Mouse (Mus musculus) intestine, embryonic 14.5 days (tissue): ENCODE measurements at regions not wholly inside any gene's neighbourhood (a gene's known extent, or its start where the extent isn't known, plus 50 kb on each side); places are given as distances from the start of the nearest gene placed in this dataset.

Source experiments
- ATAC-seq: fragments of 200-750 bp; cut with Nextera tagmentation; replicated peaks from 2 replicates; pipeline ENCODE4 v1.8.0; 2017; ENCODE audit warnings: low read depth, moderate number of reproducible peaks, moderate TSS enrichment, moderate library complexity; ENCODE audit not compliant: low FRiP score, low TSS enrichment
- DNase-seq: peaks from one replicate; pipeline ENCODE4 v3.0.0-alpha.2; 2018; ENCODE audit warnings: low spot score
- H3K27ac ChIP-seq: fragments of 300-500 bp; sonication (generic); 2 replicates; pipeline ENCODE4 v1.5.1; 2014; ENCODE audit warnings: low read depth, mild to moderate bottlenecking, control low read depth
- H3K27me3 ChIP-seq: fragments of 300-500 bp; sonication (generic); replicated peaks from 2 replicates; pipeline ENCODE4 v1.6.1; 2014; ENCODE audit warnings: low read length, control low read depth; ENCODE audit not compliant: control insufficient read depth, insufficient read depth
- H3K36me3 ChIP-seq: fragments of 300-500 bp; sonication (generic); 2 replicates; pipeline ENCODE4 v1.6.1; 2014; ENCODE audit warnings: low read length, control low read depth; ENCODE audit not compliant: control insufficient read depth, insufficient read depth
- H3K4me1 ChIP-seq: fragments of 300-500 bp; sonication (generic); replicated peaks from 2 replicates; pipeline ENCODE4 v1.6.1; 2014; ENCODE audit warnings: low read length, control low read depth, mixed read lengths; ENCODE audit not compliant: control insufficient read depth, insufficient read depth
- H3K4me2 ChIP-seq: fragments of 300-500 bp; sonication (generic); 2 replicates; pipeline ENCODE4 v1.6.1; 2014; ENCODE audit warnings: low read length
- H3K4me3 ChIP-seq: fragments of 300-500 bp; sonication (generic); 2 replicates; pipeline ENCODE4 v1.5.1; 2014; ENCODE audit warnings: low read depth, low read length, control low read depth, mixed read lengths
- H3K9ac ChIP-seq: fragments of 300-500 bp; sonication (generic); 2 replicates; pipeline ENCODE4 v1.6.1; 2014; ENCODE audit warnings: mild to moderate bottlenecking, low read length
- H3K9me3 ChIP-seq: fragments of 300-500 bp; sonication (generic); 2 replicates; pipeline ENCODE4 v1.6.1; 2016; ENCODE audit warnings: low read length, control low read depth; ENCODE audit not compliant: control insufficient read depth
- WGBS: fragments of 180-500 bp; shearing (Covaris S2); extraction: QIAGEN DNeasy Blood & Tissue Kit; methylation state at CpG from one replicate; pipeline ENCODE4 v1.1.7; 2014; 5-methylcytosine and 5-hydroxymethylcytosine counted together

- Histone ChIP-seq H3K36me3 (no peaks in the 10 kb centered on the region), H3K9me3 (no peaks in the 10 kb centered on the region), H3K9ac (no peak overlapping the region), H3K27ac (no peak overlapping the region), H3K27me3 (no peaks in the 10 kb centered on the region), H3K4me2 (no peak overlapping the region), H3K4me1 (0 out of 2 replicates have a peak, but pooled peaks cover 2% of the 10 kb centered on the region), H3K4me3 (no peak overlapping the region)
- 94% methylated on average over 1 of the region's 1 CpGs for WGBS
- DNase-seq (no peak), ATAC-seq (no peak)
These were observed 194.2 kb upstream of the Gm9747 start for GRCm38 (mm10) chr1:82038698-82039097.

- Histone ChIP-seq H3K27me3 (no peaks in the 10 kb centered on the region), H3K36me3 (no peaks in the 10 kb centered on the region), H3K4me2 (no peak overlapping the region), H3K27ac (no peak overlapping the region), H3K9me3 (no peaks in the 10 kb centered on the region), H3K4me3 (no peak overlapping the region), H3K9ac (no peak overlapping the region), H3K4me1 (0 out of 2 replicates have a peak, but pooled peaks cover 2% of the 10 kb centered on the region)
- no peak for ATAC-seq
- WGBS: 57% methylated on average over 3 of the region's 3 CpGs
- no peak for DNase-seq
These were observed 191.4 kb upstream of the Gm9747 start for GRCm38 (mm10) chr1:82041286-82042050.

- H3K4me3 ChIP-seq: no peak overlapping the region
- no peak for DNase-seq
- no peaks in the 10 kb centered on the region for H3K36me3 ChIP-seq
- H3K9me3 ChIP-seq: no peaks in the 10 kb centered on the region
- H3K9ac ChIP-seq: no peak overlapping the region
- no peak for ATAC-seq
- no peaks in the 10 kb centered on the region for H3K27me3 ChIP-seq
- H3K27ac ChIP-seq: no peak overlapping the region
- WGBS: 31% methylated on average over 2 of the region's 2 CpGs
- 0 out of 2 replicates have a peak, but pooled peaks cover 2% of the 10 kb centered on the region for H3K4me1 ChIP-seq
- H3K4me2 ChIP-seq: no peak overlapping the region
These were observed 190.9 kb upstream of the Gm9747 start for GRCm38 (mm10) chr1:82042051-82042432.

GRCm38 (mm10) chr1:82042527-82042926 is 190.4 kb upstream of the Gm9747 start:
- Histone ChIP-seq H3K4me2 (no peak overlapping the region), H3K27me3 (no peaks in the 10 kb centered on the region), H3K36me3 (no peaks in the 10 kb centered on the region), H3K9ac (no peak overlapping the region), H3K4me1 (0 out of 2 replicates have a peak, but pooled peaks cover 2% of the 10 kb centered on the region), H3K9me3 (no peaks in the 10 kb centered on the region), H3K27ac (no peak overlapping the region), H3K4me3 (no peak overlapping the region)
- DNase-seq (no peak), ATAC-seq (no peak)
- 72% methylated on average over 3 of the region's 3 CpGs for WGBS

GRCm38 (mm10) chr1:82066291-82066690 is 166.6 kb upstream of the Gm9747 start:
- ATAC-seq: no peak

GRCm38 (mm10) chr1:82068571-82068970 is 164.3 kb upstream of the Gm9747 start:
- no peaks in the 10 kb centered on the region for H3K36me3 ChIP-seq
- WGBS: 93% methylated on average over 4 of the region's 4 CpGs
- ATAC-seq (no peak), DNase-seq (no peak)
- no peak overlapping the region for H3K4me2 ChIP-seq
- no peak overlapping the region for H3K4me3 ChIP-seq
- H3K4me1 ChIP-seq: no peaks in the 10 kb centered on the region
- no peak overlapping the region for H3K27ac ChIP-seq
- no peaks in the 10 kb centered on the region for H3K9me3 ChIP-seq
- H3K9ac ChIP-seq: no peak overlapping the region
- H3K27me3 ChIP-seq: no peaks in the 10 kb centered on the region

More at GRCm38 (mm10) chr1:82066291-82066690, 166.6 kb upstream of the Gm9747 start:
- Histone ChIP-seq H3K9me3 (no peaks in the 10 kb centered on the region), H3K4me1 (no peaks in the 10 kb centered on the region), H3K27ac (no peak overlapping the region), H3K4me2 (no peak overlapping the region), H3K4me3 (no peak overlapping the region), H3K27me3 (no peaks in the 10 kb centered on the region), H3K36me3 (no peaks in the 10 kb centered on the region), H3K9ac (no peak overlapping the region)
- DNase-seq: no peak
- WGBS: 82% methylated on average over 6 of the region's 6 CpGs

GRCm38 (mm10) chr1:82070181-82071109 is 162.5 kb upstream of the Gm9747 start:
- 68% methylated on average over 9 of the region's 9 CpGs for WGBS
- no peak overlapping the region for H3K27ac ChIP-seq
- no peaks in the 10 kb centered on the region for H3K27me3 ChIP-seq

GRCm38 (mm10) chr1:82089136-82089839 is 143.6 kb upstream of the Gm9747 start:
- no peaks in the 10 kb centered on the region for H3K4me1 ChIP-seq
- no peaks in the 10 kb centered on the region for H3K36me3 ChIP-seq
- ATAC-seq: no peak
- H3K4me2 ChIP-seq: no peak overlapping the region
- H3K4me3 ChIP-seq: no peak overlapping the region
- DNase-seq: no peak
- 65% methylated on average over 6 of the region's 6 CpGs for WGBS
- H3K9ac ChIP-seq: no peak overlapping the region
- no peak overlapping the region for H3K27ac ChIP-seq
- no peaks in the 10 kb centered on the region for H3K27me3 ChIP-seq
- H3K9me3 ChIP-seq: no peaks in the 10 kb centered on the region

More at GRCm38 (mm10) chr1:82070181-82071109, 162.5 kb upstream of the Gm9747 start:
- Histone ChIP-seq H3K9me3 (no peaks in the 10 kb centered on the region), H3K4me1 (no peaks in the 10 kb centered on the region), H3K36me3 (no peaks in the 10 kb centered on the region), H3K4me3 (no peak overlapping the region), H3K4me2 (no peak overlapping the region), H3K9ac (no peak overlapping the region)
- DNase-seq (no peak), ATAC-seq (no peak)
